Mouse (Mus musculus) adrenal gland (tissue): ENCODE measurements around the gene Dennd1a.
"Not testable (repeated sequence)": the region's sequence is repeated elsewhere in the genome, so short reads cannot be mapped to it uniquely, and the experiment has no call there.

Experiments
- intact Hi-C: fragments of 180-260 bp; cut with DNase I; formaldehyde crosslinking; loops from one replicate; pipeline ENCODE4 v1.15.1; 2025

Gene Dennd1a

DNA sequence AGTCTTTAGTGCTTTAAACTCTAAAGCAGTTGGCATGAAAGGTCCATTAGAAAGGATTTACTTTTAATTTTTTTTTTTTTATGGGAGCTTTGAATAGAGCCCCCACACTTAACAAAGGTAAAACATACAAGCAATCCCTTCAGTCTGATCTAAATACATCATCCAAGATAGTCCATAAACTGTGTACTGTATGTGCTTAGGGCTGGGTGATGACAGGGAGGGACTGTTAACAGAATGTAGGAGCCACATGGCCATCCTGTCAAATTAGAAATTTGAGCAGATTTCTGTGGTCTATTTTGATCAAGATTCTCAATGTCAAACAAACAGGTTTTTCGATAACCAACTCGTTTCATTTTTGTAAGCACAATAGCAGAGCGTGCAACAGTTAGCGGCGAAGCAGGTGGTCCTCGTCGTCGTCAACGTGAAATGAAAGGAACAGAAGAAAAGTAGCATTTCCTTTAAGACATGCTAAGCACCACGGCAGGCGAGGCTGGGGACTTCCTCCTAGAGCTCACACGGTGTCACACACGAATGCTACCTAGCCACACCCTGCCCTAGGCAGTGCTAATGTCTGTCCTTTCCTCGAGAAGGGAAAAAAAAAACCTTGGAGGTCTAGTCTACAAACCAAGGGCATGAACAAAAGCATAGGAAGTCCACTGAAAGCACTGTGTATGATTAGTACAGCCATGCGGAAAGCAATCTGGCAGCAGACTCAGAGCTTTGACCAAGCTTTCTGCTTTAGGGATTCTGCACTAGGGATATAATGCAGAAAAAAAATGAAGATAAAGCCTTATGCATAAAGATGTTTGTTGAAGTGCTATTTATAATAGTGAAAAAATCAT, 305.4 kb downstream of the Dennd1a start:
- intact Hi-C loops, result no loop called here

DNA sequence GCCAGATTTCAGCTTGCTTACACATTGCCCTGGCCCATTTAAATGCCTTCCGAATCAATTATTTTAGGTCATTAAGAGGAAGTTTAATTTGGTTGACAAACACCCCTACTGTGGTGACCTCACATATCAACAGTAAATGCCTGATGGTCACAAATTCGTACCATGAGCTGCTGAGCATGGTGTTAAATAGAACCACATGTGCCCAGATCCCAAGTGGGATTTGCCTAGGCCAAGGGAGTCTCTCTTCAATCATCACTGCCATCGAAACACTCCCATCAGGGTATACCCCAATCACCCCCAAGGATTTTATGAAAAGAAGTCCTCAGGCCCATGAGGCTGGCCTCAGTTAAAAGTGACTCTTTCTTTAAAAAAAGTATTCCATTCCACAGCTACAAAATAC, 313.0 kb downstream of the Dennd1a start:
- intact Hi-C loops, result no loop called here

DNA sequence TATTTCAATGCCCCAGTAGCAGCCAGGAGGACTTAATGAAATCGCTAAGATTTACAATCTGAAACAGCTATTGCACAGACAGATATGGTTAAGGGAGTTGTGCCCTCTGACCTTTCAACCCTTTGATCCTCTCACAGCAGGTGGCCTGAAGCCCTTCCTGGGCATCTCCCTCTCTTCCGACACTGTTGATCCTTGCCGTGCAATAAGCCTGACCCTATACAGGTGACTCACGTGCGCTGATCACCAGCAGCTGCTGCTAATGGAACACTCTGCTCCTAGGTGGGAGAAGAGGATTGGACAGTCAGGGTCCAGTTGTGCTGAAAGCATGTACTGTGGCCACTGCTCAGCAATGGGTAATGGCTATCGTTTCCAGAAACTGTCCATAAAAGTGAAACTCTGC, 314.6 kb downstream of the Dennd1a start:
- intact Hi-C loops, result no loop called here

DNA sequence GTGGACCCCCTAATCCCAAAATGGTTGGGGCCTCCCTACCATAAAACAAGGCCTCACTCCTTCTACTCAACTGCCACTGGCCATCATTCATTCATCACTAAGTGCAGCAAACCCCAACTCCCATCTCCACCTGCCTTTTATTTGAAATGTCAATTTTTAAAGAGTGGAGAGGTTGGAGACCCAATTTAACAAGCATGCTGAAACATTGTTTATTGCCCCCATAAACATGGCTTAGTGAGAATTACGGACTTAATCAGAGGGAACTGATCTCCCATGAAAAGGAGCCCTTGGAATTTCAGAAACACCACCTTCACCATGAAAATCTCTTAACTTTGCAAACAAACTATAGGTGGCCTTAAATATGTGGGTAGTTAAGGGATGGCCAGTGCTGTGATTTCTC, 315.5 kb downstream of the Dennd1a start:
- intact Hi-C loops, result no loop called here

DNA sequence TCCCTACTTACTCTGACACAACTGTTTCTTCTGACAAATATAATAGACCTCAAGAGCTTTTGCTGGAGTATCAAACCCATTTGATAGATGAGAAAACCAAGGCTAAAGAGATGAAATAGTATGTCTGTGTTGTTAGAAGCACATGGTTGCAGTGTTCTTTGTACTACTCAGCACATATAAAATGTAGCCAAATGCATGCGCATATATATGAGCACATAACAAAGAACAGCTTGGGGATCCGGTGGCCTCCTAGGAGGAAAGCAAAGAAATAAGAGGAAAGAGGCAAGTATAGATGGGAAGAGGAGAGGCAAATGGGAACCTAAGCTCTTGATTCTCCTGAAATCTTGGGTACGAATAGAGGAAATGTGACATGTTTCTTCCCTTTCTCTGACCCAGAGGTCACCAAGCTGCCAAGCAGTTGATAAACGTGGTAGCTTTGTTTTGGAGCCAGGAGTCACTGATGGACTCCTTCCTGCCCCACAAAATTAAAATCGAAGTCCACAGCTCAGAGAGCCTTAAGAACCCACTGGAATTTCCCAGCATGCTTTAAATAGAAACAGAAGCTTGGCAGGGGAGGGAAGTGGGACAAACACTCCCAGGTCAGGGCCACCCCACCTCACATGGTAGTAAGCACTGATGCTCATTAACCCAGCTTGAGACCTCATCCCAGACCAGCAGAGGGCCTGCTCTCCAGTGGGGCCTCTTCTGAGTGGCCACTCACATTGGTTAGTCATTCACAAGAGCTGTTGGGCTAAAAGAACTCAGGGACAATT, 317.3 kb downstream of the Dennd1a start:
- intact Hi-C loops, result no loop called here

DNA sequence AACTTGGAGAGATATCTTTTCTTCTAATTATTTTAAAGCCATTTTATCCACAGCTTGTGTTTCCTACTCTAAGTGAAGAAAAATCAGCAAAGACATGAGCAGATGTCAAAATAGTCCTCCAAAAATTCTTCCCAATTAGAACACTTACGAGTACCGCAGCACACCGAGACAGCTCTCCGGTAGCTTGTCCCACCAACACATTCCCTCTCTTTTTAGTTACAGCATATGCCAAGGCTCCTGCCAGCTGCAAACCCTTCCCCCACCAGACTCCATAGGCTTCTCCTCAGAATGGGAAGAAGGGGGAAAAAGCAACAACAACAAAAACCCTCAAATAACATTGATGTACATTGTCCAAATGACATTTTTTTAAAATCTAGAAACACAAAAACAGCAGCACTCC, 322.7 kb downstream of the Dennd1a start:
- intact Hi-C loops, result no loop called here

DNA sequence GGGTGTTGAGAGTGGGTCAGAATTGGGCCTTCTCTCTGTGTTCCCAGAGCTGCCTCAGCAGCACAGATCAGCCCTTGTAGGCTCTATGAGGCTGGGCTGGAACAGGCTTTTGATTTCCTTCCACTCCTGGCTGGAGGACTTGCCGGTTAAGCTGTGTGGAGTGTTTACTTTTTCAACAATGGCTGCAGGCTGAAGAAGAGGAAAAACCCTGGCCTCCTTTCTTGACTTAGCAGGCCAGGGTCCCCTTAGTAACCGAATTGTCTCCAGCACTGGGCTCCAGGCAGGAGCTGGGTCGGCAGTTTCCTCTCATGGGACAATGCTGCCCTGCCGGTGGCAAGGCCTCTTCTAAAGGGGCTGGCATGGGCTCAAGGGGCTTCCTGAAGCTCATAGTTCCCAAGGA, 323.8 kb downstream of the Dennd1a start:
- intact Hi-C loops, result no loop called here

DNA sequence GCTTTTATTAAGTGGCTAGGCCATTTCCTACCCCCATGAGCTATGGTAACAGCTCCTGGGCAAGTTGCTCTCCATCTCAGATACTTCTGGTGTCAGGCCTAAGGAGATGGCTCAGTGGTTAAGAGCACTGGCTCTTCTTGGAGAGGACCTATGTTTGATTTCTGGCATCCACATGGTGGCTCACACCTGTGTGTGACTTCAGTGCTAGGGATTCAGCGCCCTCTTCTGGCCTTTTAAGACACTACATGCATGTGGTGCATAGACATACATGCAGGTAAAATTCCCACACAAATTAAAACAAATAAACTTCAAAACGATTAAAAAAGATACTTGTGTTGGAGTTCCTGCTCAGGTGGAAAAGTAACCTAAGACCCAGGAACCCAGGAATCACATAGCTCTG, 338.8 kb downstream of the Dennd1a start:
- intact Hi-C loops, result loop anchor here (5.0 kb wide), 1 partner anchor 131 kb away; no protein-coding TSS in a partner anchor

DNA sequence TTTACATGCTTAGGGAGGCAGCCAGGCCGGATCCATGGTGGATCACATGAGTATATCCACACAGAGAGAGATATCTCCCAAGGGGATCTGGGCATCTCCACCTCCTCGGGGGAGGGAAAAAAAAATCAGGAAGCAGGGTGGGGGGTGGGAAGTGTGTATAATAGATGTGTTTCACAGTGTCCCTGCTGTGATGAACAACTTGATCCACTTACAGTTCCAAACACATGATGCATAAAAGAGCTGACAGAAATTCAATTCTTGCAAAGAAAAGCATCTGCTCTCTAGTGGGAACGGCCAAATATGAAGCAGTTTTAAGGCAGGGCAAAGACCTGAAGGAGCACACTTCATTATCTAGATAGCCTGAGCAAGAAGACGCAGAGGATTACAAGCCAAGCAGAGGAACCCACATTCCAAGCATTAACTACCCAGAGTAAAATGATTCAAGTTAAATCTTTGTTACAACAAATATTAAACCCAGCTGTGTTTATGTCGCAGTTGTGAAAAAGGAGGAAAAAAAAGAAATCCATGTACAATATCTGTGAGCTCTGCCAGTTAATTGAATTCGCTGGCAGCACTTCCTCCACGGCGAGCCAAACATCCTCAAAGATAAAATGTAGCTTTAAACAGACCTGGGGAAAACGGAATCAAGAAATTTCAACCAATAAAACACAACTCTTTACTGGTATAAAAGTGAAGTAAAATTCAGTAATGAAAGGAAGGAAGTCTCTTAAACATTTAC, 341.4 kb downstream of the Dennd1a start:
- intact Hi-C loops, result loop anchor here (5.0 kb wide), 1 partner anchor 128 kb away; no protein-coding TSS in a partner anchor

DNA sequence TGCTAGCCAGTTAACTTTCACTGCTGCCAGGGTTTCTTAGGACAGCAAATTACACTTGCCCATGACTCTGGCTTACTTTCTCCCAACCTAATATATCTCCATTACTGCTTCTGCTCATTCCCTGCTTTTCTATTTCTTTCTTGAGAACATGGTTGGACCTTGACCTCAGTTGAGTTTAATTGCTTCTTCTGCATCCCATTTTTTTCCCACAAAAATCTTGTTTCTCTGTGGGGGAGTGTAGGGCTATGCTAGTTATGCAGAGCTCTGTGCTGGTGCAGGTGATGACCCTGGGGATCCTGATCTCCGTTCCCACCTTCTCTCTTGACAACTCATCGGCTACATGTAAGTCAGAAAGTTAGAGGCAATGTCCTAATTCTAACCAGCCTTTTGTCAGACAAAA, 344.3 kb downstream of the Dennd1a start:
- intact Hi-C loops, result no loop called here

DNA sequence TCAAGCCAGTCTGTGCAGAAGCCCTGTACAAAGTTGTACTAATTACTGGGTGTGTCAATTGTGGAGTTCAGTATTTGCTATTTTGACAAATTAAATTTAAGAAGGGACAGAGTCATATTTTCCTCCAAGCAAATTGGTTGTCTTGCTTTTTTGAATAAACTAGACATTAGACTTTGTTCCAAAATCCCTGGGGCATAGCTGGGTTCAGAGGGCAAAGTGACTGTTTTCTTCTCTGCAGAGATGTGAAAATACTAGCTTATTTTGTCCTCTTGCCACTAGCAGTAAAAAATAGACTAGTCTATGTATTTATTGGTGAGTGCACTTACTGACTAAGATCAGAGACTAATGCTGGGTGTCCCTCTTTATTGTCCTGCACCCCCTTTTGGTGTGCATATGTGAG, 345.4 kb downstream of the Dennd1a start:
- intact Hi-C loops, result no loop called here

DNA sequence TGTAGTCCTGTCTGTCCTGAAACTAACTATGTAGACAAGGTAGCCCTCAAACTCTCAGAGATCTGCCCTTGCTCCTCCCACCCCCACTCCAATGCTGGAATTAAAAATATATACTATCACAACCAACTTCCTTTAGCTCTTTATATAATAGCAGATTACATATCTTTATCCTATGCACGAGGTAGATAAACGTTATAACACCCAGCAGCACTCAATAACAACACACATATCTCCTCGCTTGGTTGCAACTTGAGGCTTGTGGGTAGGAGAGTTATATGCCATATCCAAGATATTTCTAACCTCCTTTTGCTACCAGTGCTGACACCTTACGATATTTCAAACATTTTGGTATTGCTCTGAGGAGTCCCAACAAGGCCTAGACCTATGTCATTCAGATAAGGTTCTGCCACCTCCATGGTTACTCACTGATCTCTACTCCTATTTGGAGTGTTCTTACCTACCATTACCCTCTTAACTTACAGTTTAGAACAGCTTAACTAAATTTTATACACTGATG, 346.3 kb downstream of the Dennd1a start:
- intact Hi-C loops, result no loop called here

DNA sequence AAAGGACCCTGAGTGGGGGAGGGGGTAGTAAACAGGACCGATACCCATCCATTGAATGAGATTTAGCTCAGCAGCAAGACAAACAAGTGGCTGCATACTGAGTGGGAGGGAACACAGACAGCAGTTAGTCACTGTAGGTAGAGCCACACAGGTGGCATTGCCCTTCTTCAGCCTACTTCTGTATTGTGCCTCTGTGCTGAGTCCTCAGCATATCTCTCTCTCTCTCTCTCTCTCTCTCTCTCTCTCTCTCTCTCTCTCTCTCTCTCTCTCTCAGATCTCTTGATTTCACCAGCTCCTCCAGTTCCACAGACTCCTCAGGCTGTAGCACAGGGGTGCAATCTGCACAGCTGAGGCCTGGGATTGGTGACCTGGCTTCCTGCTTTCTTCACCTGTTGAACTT, 347.2 kb downstream of the Dennd1a start:
- intact Hi-C loops, result no loop called here

DNA sequence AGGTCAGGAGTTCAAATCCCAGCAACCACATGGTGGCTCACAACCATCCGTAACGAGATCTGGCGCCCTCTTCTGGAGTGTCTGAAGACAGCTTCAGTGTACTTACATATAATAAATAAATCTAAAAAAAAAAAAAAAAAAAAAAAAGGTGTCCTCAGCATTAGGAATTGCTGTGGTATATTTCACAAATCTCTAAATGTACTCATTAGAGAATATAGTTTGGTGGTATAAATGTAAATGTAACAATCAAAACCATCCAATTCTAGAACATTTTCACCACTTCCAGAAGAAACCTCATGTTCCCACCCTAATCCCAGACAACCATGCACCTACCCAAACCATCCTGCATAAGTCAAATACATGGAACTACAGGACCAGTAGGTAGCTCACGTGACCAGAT, 350.3 kb downstream of the Dennd1a start:
- intact Hi-C loops, result not testable (repeated sequence)

DNA sequence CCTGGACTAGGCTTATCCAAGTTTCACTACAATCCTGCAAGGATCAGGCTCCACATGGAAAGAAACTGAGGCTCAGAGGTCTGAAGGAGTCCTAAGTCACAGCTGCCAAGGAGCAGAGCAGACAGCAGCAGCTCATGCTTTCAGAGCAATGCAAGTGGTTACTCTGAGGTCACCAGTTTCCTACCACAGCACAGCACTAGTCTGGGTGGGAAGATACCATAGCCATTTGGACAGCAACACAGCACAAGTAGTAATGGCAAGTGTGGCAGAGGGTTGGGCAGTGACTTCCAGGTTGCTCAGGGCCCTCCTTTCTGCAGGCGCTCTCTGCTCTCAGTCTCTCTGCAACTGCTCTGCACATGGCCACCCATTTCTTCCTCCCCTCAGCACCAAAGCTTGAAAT, 354.9 kb downstream of the Dennd1a start:
- intact Hi-C loops, result no loop called here

DNA sequence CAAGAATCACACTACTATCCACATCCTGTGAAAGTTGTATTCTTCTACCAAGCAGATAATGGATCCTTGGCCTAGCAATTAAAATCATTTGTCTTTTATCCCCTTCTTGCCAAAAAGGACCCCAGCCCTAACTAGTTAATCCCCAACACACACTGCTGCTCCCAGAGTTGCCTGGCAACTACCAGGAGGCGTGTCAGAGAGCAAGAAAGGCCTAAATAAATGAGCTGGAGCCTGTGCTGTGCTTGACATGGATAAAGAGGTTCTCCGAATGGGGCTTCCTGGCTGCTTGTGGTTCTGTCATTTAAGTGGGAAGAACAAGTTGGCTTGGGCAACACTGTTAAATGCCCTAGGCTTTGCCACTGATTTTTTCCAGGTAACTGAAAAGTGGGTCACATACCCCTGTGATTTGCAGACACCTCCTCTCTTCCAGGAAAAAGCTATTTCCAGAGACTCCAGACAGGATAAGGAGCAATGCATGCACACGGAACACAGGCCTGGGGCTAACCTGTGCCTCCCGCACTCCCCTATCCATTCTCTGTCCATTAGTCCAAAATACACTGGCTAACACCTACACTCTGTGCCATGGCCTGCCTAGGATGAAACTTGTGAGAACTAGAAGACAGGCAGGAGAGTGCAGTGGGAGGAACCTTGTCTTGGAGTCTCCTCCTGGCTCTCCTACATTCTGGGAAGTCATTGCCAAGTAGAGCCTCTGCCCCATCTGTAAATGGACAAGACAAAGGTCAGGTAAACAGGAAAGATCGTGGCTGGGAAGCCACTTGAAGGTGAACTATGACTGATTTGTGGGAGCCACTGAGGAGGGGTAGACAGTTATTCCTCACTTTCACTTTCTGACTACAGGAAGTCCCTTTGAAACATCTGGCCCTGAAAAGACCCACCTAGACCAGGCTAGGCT, 355.9 kb downstream of the Dennd1a start:
- intact Hi-C loops, result no loop called here

DNA sequence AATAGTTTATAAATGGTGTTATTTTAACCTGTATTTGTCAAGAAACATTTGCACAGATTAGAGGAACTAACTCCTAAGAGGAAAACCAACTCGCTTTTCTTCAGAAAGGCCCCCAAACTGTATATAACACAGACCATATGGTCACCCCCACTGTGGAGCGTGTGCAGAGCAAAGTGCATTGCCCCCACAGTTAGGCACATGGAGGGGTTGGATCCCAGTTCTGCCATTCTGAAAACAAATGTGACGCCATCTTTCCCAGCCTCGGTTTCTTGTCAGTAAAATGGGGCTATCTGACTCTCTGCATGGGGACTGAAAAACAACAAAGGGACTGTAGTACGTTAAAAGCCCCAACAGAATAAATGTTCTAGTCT, 361.1 kb downstream of the Dennd1a start:
- intact Hi-C loops, result loop anchor here (5.0 kb wide), 1 partner anchor 451 kb away; no protein-coding TSS in a partner anchor

DNA sequence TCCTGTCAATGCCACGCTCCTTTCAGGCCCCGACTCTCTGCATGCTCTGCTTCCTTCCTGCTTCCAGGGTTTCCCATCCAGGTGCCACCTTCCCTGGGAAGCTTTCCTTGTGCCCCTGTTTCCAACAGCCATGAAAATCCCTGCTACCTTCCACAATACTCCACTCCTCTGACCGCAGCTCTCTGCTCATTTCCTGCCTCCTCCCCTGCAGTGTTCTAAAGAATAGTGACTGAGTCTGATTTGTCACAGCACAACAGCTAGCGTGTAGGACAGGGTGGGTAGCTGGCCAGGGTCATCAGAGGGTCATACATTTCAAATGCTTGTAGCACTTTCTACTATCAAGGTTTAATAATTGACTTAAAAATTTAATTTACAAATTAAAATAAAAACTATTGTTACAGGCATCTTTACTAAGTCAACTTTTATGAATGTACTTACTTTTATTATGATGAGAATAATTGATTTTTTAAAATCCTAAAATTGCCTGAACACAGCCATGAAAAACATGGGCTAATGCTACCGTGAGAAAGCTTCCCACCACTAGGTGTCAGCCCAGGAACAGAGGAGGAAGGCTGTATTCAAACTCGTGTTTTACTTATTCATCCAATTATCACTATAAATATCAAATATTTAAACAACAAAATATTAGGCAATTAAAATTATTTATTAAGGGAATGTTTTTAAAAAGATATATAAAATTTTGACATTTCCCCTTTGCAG, 361.6 kb downstream of the Dennd1a start:
- intact Hi-C loops, result loop anchor here (5.0 kb wide), 1 partner anchor 452 kb away; no protein-coding TSS in a partner anchor

DNA sequence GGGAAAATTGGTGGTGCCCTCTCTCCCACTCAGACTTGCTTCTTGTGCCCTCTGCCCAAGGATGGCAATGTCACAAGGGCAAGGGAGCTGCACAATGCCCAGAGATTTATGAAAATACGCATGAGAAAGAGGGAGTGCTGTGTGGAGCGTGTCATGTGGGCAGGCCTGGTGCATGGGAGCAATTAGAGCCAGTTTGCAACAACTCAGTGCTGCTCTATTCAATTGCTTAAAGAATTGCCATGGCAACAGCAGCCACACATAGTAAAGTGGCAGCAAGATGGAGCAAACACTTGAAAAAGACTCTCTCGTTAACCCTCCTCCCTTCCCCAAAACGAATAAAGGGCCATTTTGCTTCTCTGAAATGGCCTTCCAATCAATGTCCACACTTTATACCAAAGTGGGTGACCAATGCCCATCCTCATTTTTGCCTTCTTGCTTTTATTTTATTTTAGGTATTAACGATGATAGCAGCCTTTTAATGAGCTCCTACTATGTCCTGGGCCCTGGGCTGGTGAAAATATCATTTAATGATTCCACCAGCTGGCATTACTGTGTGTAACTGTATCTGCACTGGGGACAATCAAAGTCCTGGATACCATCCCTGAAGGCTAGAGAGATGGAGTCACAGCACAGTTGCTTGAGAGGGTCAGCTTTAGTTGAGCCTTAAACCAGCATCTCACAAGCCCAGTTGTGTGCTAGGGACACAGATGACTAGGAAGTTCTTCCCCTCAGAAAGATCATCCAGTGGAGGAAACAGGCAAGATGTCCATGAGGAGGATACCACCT, 378.3 kb downstream of the Dennd1a start:
- intact Hi-C loops, result no loop called here
